Mouse (Mus musculus) midbrain, embryonic 16.5 days (tissue): ENCODE results near the gene Secisbp2. TPM values are rescaled to one million over a fixed set of nuclear protein-coding genes. Genes with fewer than 3 reads are reported as not detected.

ENCODE experiments used
- ATAC-seq: fragments of 200-750 bp; cut with Nextera tagmentation; 2 replicates; pipeline ENCODE4 v1.8.0; 2017; ENCODE audit warnings: moderate TSS enrichment
- H3K27ac ChIP-seq: fragments of 300-500 bp; sonication (generic); 2 replicates; pipeline ENCODE4 v1.5.1; 2014; ENCODE audit warnings: mild to moderate bottlenecking, low read length, mixed read lengths
- H3K27me3 ChIP-seq: fragments of 300-500 bp; sonication (generic); 2 replicates; pipeline ENCODE4 v1.6.1; 2014; ENCODE audit warnings: low read depth, low read length, mixed read lengths; ENCODE audit not compliant: control insufficient read depth, insufficient read depth
- H3K36me3 ChIP-seq: fragments of 300-500 bp; sonication (generic); 2 replicates; pipeline ENCODE4 v1.6.1; 2014; ENCODE audit warnings: mild to moderate bottlenecking, low read length, moderate library complexity, mixed read lengths; ENCODE audit not compliant: control insufficient read depth, insufficient read depth
- H3K4me1 ChIP-seq: fragments of 300-500 bp; sonication (generic); 2 replicates; pipeline ENCODE4 v1.6.1; 2014; ENCODE audit warnings: mild to moderate bottlenecking, low read length, mixed read lengths; ENCODE audit not compliant: control insufficient read depth, insufficient read depth
- H3K4me2 ChIP-seq: fragments of 300-500 bp; sonication (generic); 2 replicates; pipeline ENCODE4 v1.6.1; 2014; ENCODE audit warnings: mild to moderate bottlenecking, low read length, mixed read lengths
- H3K4me3 ChIP-seq: fragments of 300-500 bp; sonication (generic); 2 replicates; pipeline ENCODE4 v1.5.1; 2014; ENCODE audit warnings: low read depth, mild to moderate bottlenecking, low read length, moderate library complexity, mixed read lengths
- H3K9ac ChIP-seq: fragments of 300-500 bp; sonication (generic); 2 replicates; pipeline ENCODE4 v1.6.1; 2014; ENCODE audit warnings: low read depth, low read length, mixed read lengths
- H3K9me3 ChIP-seq: fragments of 300-500 bp; sonication (generic); replicated peaks from 2 replicates; pipeline ENCODE4 v1.6.1; 2014; ENCODE audit warnings: mild to moderate bottlenecking, low read length, mixed read lengths; ENCODE audit not compliant: control insufficient read depth, poor library complexity, severe bottlenecking
- WGBS: fragments of 180-500 bp; shearing (Covaris S2); extraction: QIAGEN DNeasy Blood & Tissue Kit; methylation state at CpG from one replicate; pipeline ENCODE4 v1.1.7; 2014; 5-methylcytosine and 5-hydroxymethylcytosine counted together
- polyA plus RNA-seq: library from polyadenylated mRNA; unstranded; fragments of >200 nt; fragmentation: Nextera tagmentation; extraction: Ambion mirVana; gene quantifications from 2 replicates; pipeline ENCODE4 v1.2.1, GENCODE M21; 2015

The Secisbp2 gene
- polyA plus RNA-seq, 1 experiment from 2014 or later: 33.6 TPM

DNA sequence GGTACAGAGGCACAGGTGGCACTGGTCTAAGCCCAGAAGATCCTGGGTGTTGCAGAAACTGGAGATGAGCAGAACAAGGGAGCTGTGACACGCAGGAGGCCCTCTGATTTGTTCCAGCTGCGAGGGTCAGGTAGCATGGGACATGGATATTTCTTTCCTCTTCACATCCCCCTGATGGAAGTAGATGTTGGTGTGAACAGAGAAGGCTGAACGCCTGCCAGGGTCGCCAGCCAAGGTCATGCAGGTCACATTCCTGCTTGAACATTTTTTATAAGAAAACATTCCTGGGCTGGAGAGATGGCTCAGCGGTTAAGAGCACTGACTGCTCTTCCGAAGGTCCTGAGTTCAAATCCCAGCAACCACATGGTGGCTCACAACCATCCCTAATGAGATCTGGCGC is 75.9 kb downstream of the Secisbp2 start:
- ATAC-seq: no peak
- H3K9me3 ChIP-seq: no peaks in the 10 kb centered on the region
- H3K36me3 ChIP-seq: no peaks in the 10 kb centered on the region
- no peak overlapping the region for H3K27ac ChIP-seq
- no peaks in the 10 kb centered on the region for H3K27me3 ChIP-seq
- H3K4me3 ChIP-seq: no peak overlapping the region
- no peak overlapping the region for H3K4me2 ChIP-seq
- H3K4me1 ChIP-seq: peaks cover 1% of the 10 kb centered on the region
- H3K9ac ChIP-seq: no peak overlapping the region
- 85% methylated on average over 6 of the region's 7 CpGs for WGBS

DNA sequence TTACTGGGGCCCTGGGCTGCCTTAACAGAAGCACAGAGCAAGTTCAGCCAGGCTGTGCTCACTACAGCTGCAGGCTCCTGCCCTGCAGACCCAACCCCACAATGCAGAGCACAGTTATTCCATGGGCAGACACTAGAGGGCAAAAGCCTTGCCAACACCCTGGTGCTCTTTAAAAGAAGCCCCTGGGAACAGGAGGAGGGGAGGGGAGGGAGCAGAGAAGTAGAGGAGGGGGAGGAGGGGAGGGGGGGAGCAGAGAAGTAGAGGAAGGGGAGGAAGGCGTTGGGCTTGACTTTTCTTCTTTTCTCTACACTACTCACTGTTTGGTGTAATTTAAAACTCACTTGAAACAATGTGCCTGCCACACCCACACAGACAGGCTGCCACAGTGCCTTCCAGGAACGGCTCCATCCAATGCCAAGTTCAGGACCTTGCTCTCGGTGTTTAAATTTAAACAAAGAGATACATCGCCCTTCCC is 78.4 kb downstream of the Secisbp2 start:
- Histone ChIP-seq H3K4me2 (no peak overlapping the region), H3K4me1 (peaks cover 2% of the 10 kb centered on the region), H3K9ac (no peak overlapping the region), H3K36me3 (no peaks in the 10 kb centered on the region), H3K27me3 (no peaks in the 10 kb centered on the region), H3K27ac (no peak overlapping the region), H3K4me3 (no peak overlapping the region), H3K9me3 (no peaks in the 10 kb centered on the region)
- 13% methylated on average over 4 of the region's 4 CpGs for WGBS
- ATAC-seq: no peak

- no peak for ATAC-seq
- Histone ChIP-seq H3K4me1 (peaks cover 2% of the 10 kb centered on the region; the same call in 1 of the 2 replicates), H3K4me3 (no peak overlapping the region), H3K27me3 (no peaks in the 10 kb centered on the region), H3K36me3 (no peaks in the 10 kb centered on the region), H3K9me3 (no peaks in the 10 kb centered on the region), H3K4me2 (no peak overlapping the region), H3K27ac (no peak overlapping the region), H3K9ac (no peak overlapping the region)
- WGBS: 88% methylated on average over 7 of the region's 7 CpGs
Observed at GRCm38 (mm10) chr13:51731474-51731873, 80.0 kb downstream of the Secisbp2 start.

DNA sequence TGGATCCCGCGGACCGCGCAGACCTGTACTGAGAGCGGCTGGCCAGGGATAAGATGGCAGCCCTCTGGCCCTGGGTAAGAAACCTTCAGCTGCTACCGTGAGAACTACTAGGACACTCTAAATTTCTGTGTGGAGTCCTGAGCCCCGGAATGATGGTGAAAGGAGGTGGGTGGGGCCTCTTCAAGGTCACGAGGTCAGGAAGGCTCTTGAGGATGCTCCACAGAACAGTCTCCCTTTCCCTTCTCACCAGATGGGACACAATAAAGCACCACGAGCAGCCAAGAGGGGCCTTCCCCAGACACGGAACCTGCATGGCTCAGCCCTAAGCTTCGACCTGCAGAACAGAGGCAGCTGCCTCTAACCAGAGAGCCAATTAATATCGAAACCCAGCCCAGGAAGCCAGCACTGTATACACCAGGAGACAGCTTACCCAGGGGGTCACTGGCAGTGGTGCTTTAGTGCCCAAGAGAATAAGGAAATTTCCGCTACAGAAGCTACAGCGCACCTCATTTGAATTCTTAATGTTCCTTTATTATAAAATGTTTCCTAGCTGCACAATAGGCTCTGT is 80.7 kb downstream of the Secisbp2 start:
- WGBS: 48% methylated on average over 14 of the region's 14 CpGs
- H3K9ac ChIP-seq: no peak overlapping the region
- peak; percentile 49; the same call in 1 of the 2 replicates for ATAC-seq
- H3K36me3 ChIP-seq: no peaks in the 10 kb centered on the region
- H3K27ac ChIP-seq: no peak overlapping the region
- no peaks in the 10 kb centered on the region for H3K9me3 ChIP-seq
- no peak overlapping the region for H3K4me2 ChIP-seq
- no peak overlapping the region for H3K4me3 ChIP-seq
- H3K27me3 ChIP-seq: no peaks in the 10 kb centered on the region
- peaks cover 2% of the 10 kb centered on the region; the same call in 1 of the 2 replicates for H3K4me1 ChIP-seq

Other genes with a start within 250 kb of the Secisbp2 start
- gene S1pr3, start 243.1 kb upstream of the Secisbp2 start, polyA plus RNA-seq: 11.9 and 14.6 TPM in 2 replicates
- 7.2 and 8.3 TPM in 2 replicates for gene Shc3, start 82.3 kb upstream of the Secisbp2 start, polyA plus RNA-seq
- gene Cks2, start 6.5 kb upstream of the Secisbp2 start, polyA plus RNA-seq: 26.3 and 35.8 TPM in 2 replicates
- 15.4 and 16.7 TPM in 2 replicates for gene Sema4d, start 142.1 kb downstream of the Secisbp2 start, polyA plus RNA-seq
- 44.2 and 45.5 TPM in 2 replicates for gene Gadd45g, start 195.0 kb downstream of the Secisbp2 start, polyA plus RNA-seq